Mouse (Mus musculus) adrenal gland, postnatal 25 days (tissue): ENCODE data around the gene Zc3h8. TPM values are rescaled to one million over a fixed set of nuclear protein-coding genes. Genes with fewer than 3 reads are reported as not detected.
A peak's percentile ranks its signal among the peaks of the same experiment; 100 is the strongest.

Source experiments
- DNase-seq: peaks from one replicate; pipeline ENCODE4 v3.0.0; 2021; ENCODE audit warnings: mixed read lengths
- long read RNA-seq: library from polyadenylated mRNA; stranded (forward); transcript quantifications from one replicate; pipeline ENCODE4 v2.0.0, GENCODE M21; 2021
- total RNA-seq: library from RNA; stranded (reverse); gene quantifications from 2 replicates; pipeline ENCODE4 v1.2.3, GENCODE M21; 2021

Zc3h8 gene
- total RNA-seq: 4.9 and 7.0 TPM in 2 replicates
- long read RNA-seq, partial matches to known transcripts: 1 of 8 reads
- long read RNA-seq, other reads (novel, unspliced or antisense): 3 of 8 reads

GRCm38 (mm10) chr2:128943538-128944528 is at the start of gene Zc3h8:
Zc3h8 (minus strand) TSS chr2:128944077.
- DNase-seq: peak; percentile 99

GRCm38 (mm10) chr2:128984746-128985145 is 40.9 kb upstream of the Zc3h8 start:
- DNase-seq: no peak

- DNase-seq: no peak
Measured at GRCm38 (mm10) chr2:128975572-128975971, 31.7 kb upstream of the Zc3h8 start.

- no peak for DNase-seq
Measured at GRCm38 (mm10) chr2:128972301-128972700, 28.4 kb upstream of the Zc3h8 start.

GRCm38 (mm10) chr2:128968475-128969083 is 24.7 kb upstream of the Zc3h8 start:
- DNase-seq: no peak

GRCm38 (mm10) chr2:128967661-128968441 is 24.0 kb upstream of the Zc3h8 start, which contains the start of gene Gm10762:
Gm10762 (minus strand) TSS chr2:128967725.
- peak; percentile 81 for DNase-seq

GRCm38 (mm10) chr2:128966641-128967580 is 23.0 kb upstream of the Zc3h8 start, which contains the start of gene Zc3h6:
Zc3h6 (plus strand) TSS chr2:128967402.
- DNase-seq: peak; percentile 98

- DNase-seq: no peak
Measured at GRCm38 (mm10) chr2:128966236-128966635, 22.4 kb upstream of the Zc3h8 start.

- DNase-seq: no peak
Measured at GRCm38 (mm10) chr2:128965505-128966105, 21.7 kb upstream of the Zc3h8 start.

- DNase-seq: no peak
Measured at GRCm38 (mm10) chr2:128954186-128954585, 10.3 kb upstream of the Zc3h8 start.

GRCm38 (mm10) chr2:128947962-128948588 is 4.2 kb upstream of the Zc3h8 start:
- no peak for DNase-seq

GRCm38 (mm10) chr2:128936256-128936655 is 7.6 kb downstream of the Zc3h8 start:
- no peak for DNase-seq

GRCm38 (mm10) chr2:128930704-128931103 is 13.2 kb downstream of the Zc3h8 start:
- DNase-seq: no peak

- DNase-seq: no peak
Measured at GRCm38 (mm10) chr2:128928446-128928845, 15.4 kb downstream of the Zc3h8 start.

GRCm38 (mm10) chr2:128924799-128925198 is 19.1 kb downstream of the Zc3h8 start:
- DNase-seq: no peak

- DNase-seq: no peak
Measured at GRCm38 (mm10) chr2:128916528-128916927, 27.3 kb downstream of the Zc3h8 start.

GRCm38 (mm10) chr2:128914978-128915377 is 28.9 kb downstream of the Zc3h8 start:
- no peak for DNase-seq

- no peak for DNase-seq
Measured at GRCm38 (mm10) chr2:128903661-128904060, 40.2 kb downstream of the Zc3h8 start.

- DNase-seq: no peak
Measured at GRCm38 (mm10) chr2:128902843-128903242, 41.0 kb downstream of the Zc3h8 start.

GRCm38 (mm10) chr2:128892180-128892721 is 51.6 kb downstream of the Zc3h8 start:
- no peak for DNase-seq
